Mouse (Mus musculus) CD4-positive, CD25-positive, alpha-beta regulatory T cell, adult 2 months (primary cell): ENCODE measurements at regions not wholly inside any gene's neighbourhood (a gene's known extent, or its start where the extent isn't known, plus 50 kb on each side); places are given as distances from the start of the nearest gene placed in this dataset.

Experiments
- DNase-seq: peaks from one replicate; pipeline ENCODE4 v3.0.0-alpha.2; 2012; ENCODE audit warnings: low read depth, low spot score

GRCm38 (mm10) chr4:125882531-125882930 lies 141.8 kb upstream of the Csf3r start:
- no peak for DNase-seq

GRCm38 (mm10) chr4:125890510-125890909 lies 133.8 kb upstream of the Csf3r start:
- no peak for DNase-seq

- DNase-seq = no peak
Observed at GRCm38 (mm10) chr4:125893139-125893538, 131.2 kb upstream of the Csf3r start.

GRCm38 (mm10) chr4:125897707-125898106 lies 126.6 kb upstream of the Csf3r start:
- DNase-seq = no peak

GRCm38 (mm10) chr4:125898631-125899348 lies 125.6 kb upstream of the Csf3r start:
- no peak for DNase-seq

GRCm38 (mm10) chr4:125901546-125902276 lies 122.6 kb upstream of the Csf3r start:
- no peak for DNase-seq

- no peak for DNase-seq
Observed at GRCm38 (mm10) chr4:125906296-125906695, 118.1 kb upstream of the Csf3r start.

- no peak for DNase-seq
Observed at GRCm38 (mm10) chr4:125908901-125909300, 115.4 kb upstream of the Csf3r start.

GRCm38 (mm10) chr4:125911541-125912270 lies 112.6 kb upstream of the Csf3r start:
- DNase-seq = no peak

- peak; percentile 50 for DNase-seq
Observed at GRCm38 (mm10) chr4:125912444-125913049, 111.8 kb upstream of the Csf3r start.

GRCm38 (mm10) chr4:125915166-125915565 lies 109.2 kb upstream of the Csf3r start:
- DNase-seq = no peak

GRCm38 (mm10) chr4:125917210-125917609 lies 107.1 kb upstream of the Csf3r start:
- no peak for DNase-seq

- peak; percentile 5 for DNase-seq
Observed at GRCm38 (mm10) chr4:125921550-125922316, 102.6 kb upstream of the Csf3r start.

- DNase-seq = no peak
Observed at GRCm38 (mm10) chr4:125922317-125922878, 102.0 kb upstream of the Csf3r start.

GRCm38 (mm10) chr4:125923225-125923624 lies 101.1 kb upstream of the Csf3r start:
- DNase-seq = no peak

GRCm38 (mm10) chr4:125928196-125928595 lies 96.2 kb upstream of the Csf3r start:
- DNase-seq = no peak

GRCm38 (mm10) chr4:125929122-125929772 lies 95.1 kb upstream of the Csf3r start:
- DNase-seq = no peak

GRCm38 (mm10) chr4:125930764-125931163 lies 93.6 kb upstream of the Csf3r start:
- no peak for DNase-seq

- no peak for DNase-seq
Observed at GRCm38 (mm10) chr4:125931321-125931720, 93.0 kb upstream of the Csf3r start.

GRCm38 (mm10) chr4:125932036-125932756 lies 92.2 kb upstream of the Csf3r start:
- DNase-seq = no peak
